In genomic region chr19:55244791-55245231, GRCm38 (mm10) we compare ENCODE assay signal across 8 mouse cellular contexts. TPM values are rescaled to one million over a fixed set of nuclear protein-coding genes. Genes with fewer than 3 reads are reported as not detected.
DNase-seq lines count a peak whose midpoint lies in the region; ATAC-seq and TF ChIP-seq lines count a peak whose summit lies in the region.

No protein-coding gene starts in this region.

- 0 out of 2 replicates have a peak, but pooled peaks have one; percentile 9 for ATAC-seq in embryonic facial prominence, embryonic 11.5 days (replicated peaks; ENCODE audit: insufficient number of reproducible peaks, low FRiP score, low TSS enrichment, low read depth)
- peak; percentile 86 for ATAC-seq in lung, embryonic 15.5 days (ENCODE audit: borderline replicate concordance, extremely low read depth, low FRiP score, low TSS enrichment)
- ATAC-seq in stomach, postnatal 0 days (ENCODE audit: low FRiP score, low TSS enrichment), result peak; percentile 88
- no peak for ATAC-seq in midbrain, embryonic 16.5 days

- H3K4me2 ChIP-seq in embryonic facial prominence, embryonic 11.5 days (ENCODE audit: low read depth, low read length), result no peak overlapping the region
- peak overlapping the region; percentile 24; the same call in 1 of the 2 replicates for H3K4me2 ChIP-seq in lung, embryonic 15.5 days
- H3K4me2 ChIP-seq in stomach, postnatal 0 days (replicated peaks; ENCODE audit: low read depth), result no peak overlapping the region
- no peak overlapping the region for H3K4me2 ChIP-seq in midbrain, embryonic 16.5 days (ENCODE audit: low read length)

- no peaks in the 10 kb centered on the region for H3K27me3 ChIP-seq in embryonic facial prominence, embryonic 11.5 days (ENCODE audit: control insufficient read depth, insufficient read depth, low read length)
- H3K27me3 ChIP-seq in lung, embryonic 15.5 days, result no peaks in the 10 kb centered on the region
- H3K27me3 ChIP-seq in stomach, postnatal 0 days (ENCODE audit: control insufficient read depth, insufficient read depth, low read length), result no peaks in the 10 kb centered on the region
- no peaks in the 10 kb centered on the region for H3K27me3 ChIP-seq in midbrain, embryonic 16.5 days (ENCODE audit: control insufficient read depth, insufficient read depth, low read depth, low read length)

- TF ChIP-seq EP300 in stomach, postnatal 0 days (optimal IDR thresholded peaks at IDR 0.05), result no peak

- no peak overlapping the region for H3K4me3 ChIP-seq in embryonic facial prominence, embryonic 11.5 days (ENCODE audit: low read depth, low read length)
- no peak overlapping the region for H3K4me3 ChIP-seq in layer of hippocampus, adult 2 months
- no peak overlapping the region for H3K4me3 ChIP-seq in lung, embryonic 15.5 days
- no peak overlapping the region for H3K4me3 ChIP-seq in stomach, postnatal 0 days (ENCODE audit: low read depth, low read length)
- H3K4me3 ChIP-seq in midbrain, embryonic 16.5 days (ENCODE audit: low read depth, low read length), result no peak overlapping the region

- WGBS in embryonic facial prominence, embryonic 11.5 days, result 15% methylated on average over 7 of the region's 7 CpGs
- 7% methylated on average over 7 of the region's 7 CpGs for WGBS in lung, embryonic 15.5 days
- WGBS in stomach, postnatal 0 days, result 30% methylated on average over 7 of the region's 7 CpGs
- 22% methylated on average over 7 of the region's 7 CpGs for WGBS in midbrain, embryonic 16.5 days

- H3K4me1 ChIP-seq in embryonic facial prominence, embryonic 11.5 days (ENCODE audit: control insufficient read depth, insufficient read depth, low read length), result no peaks in the 10 kb centered on the region
- H3K4me1 ChIP-seq in lung, embryonic 15.5 days, result peaks cover 29% of the 10 kb centered on the region
- H3K4me1 ChIP-seq in stomach, postnatal 0 days (replicated peaks; ENCODE audit: control insufficient read depth, insufficient read depth), result no peaks in the 10 kb centered on the region
- H3K4me1 ChIP-seq in midbrain, embryonic 16.5 days (ENCODE audit: control insufficient read depth, insufficient read depth, low read length), result no peaks in the 10 kb centered on the region

- no peaks in the 10 kb centered on the region for H3K9me3 ChIP-seq in embryonic facial prominence, embryonic 11.5 days (replicated peaks; ENCODE audit: control insufficient read depth, low read length)
- no peaks in the 10 kb centered on the region for H3K9me3 ChIP-seq in lung, embryonic 15.5 days
- H3K9me3 ChIP-seq in stomach, postnatal 0 days (ENCODE audit: control insufficient read depth, low read length), result no peaks in the 10 kb centered on the region
- no peaks in the 10 kb centered on the region for H3K9me3 ChIP-seq in midbrain, embryonic 16.5 days (replicated peaks; ENCODE audit: control insufficient read depth, low read length, poor library complexity, severe bottlenecking)

- H3K9ac ChIP-seq in embryonic facial prominence, embryonic 11.5 days (replicated peaks; ENCODE audit: low read length), result no peak overlapping the region; the same call in 1 of the 2 replicates
- H3K9ac ChIP-seq in lung, embryonic 15.5 days, result no peak overlapping the region
- H3K9ac ChIP-seq in stomach, postnatal 0 days (ENCODE audit: low read length), result no peak overlapping the region
- no peak overlapping the region for H3K9ac ChIP-seq in midbrain, embryonic 16.5 days (ENCODE audit: low read depth, low read length)

- no peak overlapping the region for H3K27ac ChIP-seq in embryonic facial prominence, embryonic 11.5 days (replicated peaks; ENCODE audit: low read depth, low read length)
- H3K27ac ChIP-seq in layer of hippocampus, adult 2 months, result peak overlapping the region; percentile 68
- H3K27ac ChIP-seq in lung, embryonic 15.5 days, result peak overlapping the region; percentile 74
- H3K27ac ChIP-seq in stomach, postnatal 0 days (replicated peaks), result peak overlapping the region; percentile 56; the same call in 1 of the 2 replicates
- H3K27ac ChIP-seq in midbrain, embryonic 16.5 days (ENCODE audit: low read length), result no peak overlapping the region

- peak; percentile 61 for TF ChIP-seq CTCF in layer of hippocampus, adult 2 months (conservative IDR thresholded peaks at IDR 0.05)
- peak; percentile 73 for TF ChIP-seq CTCF in stomach, postnatal 0 days (IDR thresholded peaks at IDR 0.05; ENCODE audit: low read depth)

- DNase-seq in urinary bladder, postnatal 14 days (ENCODE audit: low spot score), result peak; percentile 37
- no peak for DNase-seq in urinary bladder, postnatal 10 days (ENCODE audit: low spot score)
- peak; percentile 35 for DNase-seq in embryonic facial prominence, embryonic 11.5 days (ENCODE audit: low spot score)
- peak; percentile 85 to 89 for DNase-seq in heart, postnatal 10 days
- DNase-seq in layer of hippocampus, adult 2 months (ENCODE audit: low spot score in 2 of 2), result peak; percentile 18 to 44
- DNase-seq in stomach, postnatal 0 days (ENCODE audit: low spot score), result peak; percentile 71

- intact Hi-C loops in heart, postnatal 10 days (cut with DNase I), result no loop called here

- H3K36me3 ChIP-seq in embryonic facial prominence, embryonic 11.5 days (replicated peaks; ENCODE audit: control insufficient read depth, insufficient read depth, low read depth, low read length), result no peaks in the 10 kb centered on the region
- no peaks in the 10 kb centered on the region for H3K36me3 ChIP-seq in lung, embryonic 15.5 days
- no peaks in the 10 kb centered on the region for H3K36me3 ChIP-seq in stomach, postnatal 0 days (ENCODE audit: control insufficient read depth, insufficient read depth, low read length)
- H3K36me3 ChIP-seq in midbrain, embryonic 16.5 days (ENCODE audit: control insufficient read depth, insufficient read depth, low read length), result no peaks in the 10 kb centered on the region

RNA-seq across cellular contexts. Expression of gene Gucy2g, which starts 3.8 kb away (rescaled TPM):
- polyA plus RNA-seq in embryonic facial prominence, embryonic 11.5 days (2014; fragmentation: Nextera tagmentation; extraction: Ambion mirVana), result not detected in 2 replicates
- under 1 TPM in 1 of 2 experiments, not detected in 1; 0.07 TPM for total RNA-seq in heart, postnatal 10 days (2021)
- total RNA-seq in layer of hippocampus, adult 2 months (2021), result 1 to 10 TPM in 1 of 2 experiments, under 1 TPM in 1; 0.69 to 1.0 TPM
- 0.05 TPM in 1 of 2 replicates, not detected in the other for polyA plus RNA-seq in lung, embryonic 15.5 days (2015; fragmentation: Nextera tagmentation; extraction: Ambion mirVana)
- polyA plus RNA-seq in stomach, postnatal 0 days (2015; fragmentation: Nextera tagmentation; extraction: Ambion mirVana), result 0.08 TPM in 2 replicates
- 0.05 TPM in 1 of 2 replicates, not detected in the other for polyA plus RNA-seq in midbrain, embryonic 16.5 days (2015; fragmentation: Nextera tagmentation; extraction: Ambion mirVana)

RNA-seq across cellular contexts. Expression of gene Acsl5, which starts 6.9 kb away (rescaled TPM):
- polyA plus RNA-seq in embryonic facial prominence, embryonic 11.5 days (2014; fragmentation: Nextera tagmentation; extraction: Ambion mirVana), result 30.0 and 30.6 TPM in 2 replicates
- total RNA-seq in heart, postnatal 10 days (2021), result 10 to 100 TPM; 17.0 to 18.9 TPM
- 10 to 100 TPM; 33.6 to 42.2 TPM for total RNA-seq in layer of hippocampus, adult 2 months (2021)
- 81.8 and 83.7 TPM in 2 replicates for polyA plus RNA-seq in lung, embryonic 15.5 days (2015; fragmentation: Nextera tagmentation; extraction: Ambion mirVana)
- polyA plus RNA-seq in stomach, postnatal 0 days (2015; fragmentation: Nextera tagmentation; extraction: Ambion mirVana), result 62.7 and 63.2 TPM in 2 replicates
- polyA plus RNA-seq in midbrain, embryonic 16.5 days (2015; fragmentation: Nextera tagmentation; extraction: Ambion mirVana), result 14.7 and 18.2 TPM in 2 replicates

Comparison
In these comparisons a context has a peak if more than half of its experiments do, and no peak if none do; other contexts are left out.
1. H3K27ac ChIP-seq: peak in layer of hippocampus, adult 2 months (single experiment), lung, embryonic 15.5 days (single experiment) and stomach, postnatal 0 days (single experiment); none in embryonic facial prominence, embryonic 11.5 days (single experiment) and midbrain, embryonic 16.5 days (single experiment).